Mouse (Mus musculus) spleen, adult 2 months (tissue): Measurements from ENCODE around the gene Ddx25.

Source experiments
- CTCF ChIP-seq: fragments of 200-500 bp; IDR thresholded peaks from 2 replicates; pipeline ENCODE4 v1.5.1; 2011; ENCODE audit warnings: mild to moderate bottlenecking, inconsistent platforms; ENCODE audit not compliant: insufficient read depth, insufficient read length, insufficient replicate concordance; ENCODE audit errors: extremely low read depth
- POLR2A ChIP-seq: fragments of 200-500 bp; IDR thresholded peaks from 2 replicates; pipeline ENCODE4 v1.6.1; 2011; ENCODE audit warnings: low read depth, low read length, inconsistent platforms

- TF ChIP-seq CTCF (no peak), POLR2A (no peak)
Observed at GRCm38 (mm10) chr9:35574416-35574815, 16.1 kb upstream of the Ddx25 start.
